Mouse (Mus musculus) MN1 (cell line): ENCODE data around the gene A530084C06Rik.

Source experiments
- DNase-seq: peaks from one replicate; pipeline ENCODE4 v3.0.0-alpha.2; 2016; ENCODE audit warnings: low spot score

The A530084C06Rik gene

GRCm38 (mm10) chr13:31558521-31559418 is at the start of gene A530084C06Rik:
A530084C06Rik (minus strand) TSS chr13:31559333.
- no peak for DNase-seq

DNA sequence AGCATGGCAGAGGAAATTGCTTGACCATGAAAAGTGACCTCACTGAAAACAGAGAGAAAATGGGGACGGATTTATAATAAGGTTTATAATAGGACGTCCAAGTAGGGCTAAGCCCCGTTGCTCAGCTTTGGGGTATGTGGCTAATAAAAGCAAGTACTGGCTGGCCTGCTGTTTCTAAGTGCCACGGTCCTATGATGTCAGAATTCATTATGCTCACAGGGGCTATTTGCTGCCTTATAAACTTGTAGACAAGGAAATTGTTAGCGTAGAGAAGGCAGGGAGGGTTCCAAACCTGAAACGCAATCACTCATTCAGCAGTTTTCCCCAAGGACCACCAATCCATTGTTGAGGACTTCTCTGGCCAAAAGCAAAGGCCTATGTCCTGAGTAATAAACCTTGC is 44.8 kb upstream of the A530084C06Rik start:
- DNase-seq = no peak

GRCm38 (mm10) chr13:31599576-31599975 is 40.4 kb upstream of the A530084C06Rik start:
- DNase-seq = no peak

GRCm38 (mm10) chr13:31587341-31587740 is 28.2 kb upstream of the A530084C06Rik start:
- no peak for DNase-seq

DNA sequence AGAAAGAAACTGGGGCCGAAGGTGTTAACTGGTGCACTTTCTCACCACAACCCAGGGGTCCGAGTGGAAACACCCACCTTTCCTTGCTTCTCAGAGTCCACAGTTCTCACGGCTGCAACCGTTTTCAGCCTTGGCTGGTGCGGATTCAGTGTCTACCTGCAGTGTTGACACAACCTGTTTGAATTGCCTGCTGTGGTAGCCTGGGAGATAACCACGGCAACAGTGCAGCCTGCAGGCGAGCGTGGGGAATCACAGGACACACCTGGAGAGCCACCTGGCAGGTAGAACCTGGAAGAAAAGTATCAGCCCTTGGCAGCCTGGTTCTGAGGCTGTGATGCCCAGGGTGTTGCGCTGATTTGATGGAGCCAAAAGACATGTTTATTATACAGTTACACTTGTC is 20.7 kb upstream of the A530084C06Rik start:
- DNase-seq = no peak

- DNase-seq = no peak
Measured at GRCm38 (mm10) chr13:31578389-31578788, 19.3 kb upstream of the A530084C06Rik start.

DNA sequence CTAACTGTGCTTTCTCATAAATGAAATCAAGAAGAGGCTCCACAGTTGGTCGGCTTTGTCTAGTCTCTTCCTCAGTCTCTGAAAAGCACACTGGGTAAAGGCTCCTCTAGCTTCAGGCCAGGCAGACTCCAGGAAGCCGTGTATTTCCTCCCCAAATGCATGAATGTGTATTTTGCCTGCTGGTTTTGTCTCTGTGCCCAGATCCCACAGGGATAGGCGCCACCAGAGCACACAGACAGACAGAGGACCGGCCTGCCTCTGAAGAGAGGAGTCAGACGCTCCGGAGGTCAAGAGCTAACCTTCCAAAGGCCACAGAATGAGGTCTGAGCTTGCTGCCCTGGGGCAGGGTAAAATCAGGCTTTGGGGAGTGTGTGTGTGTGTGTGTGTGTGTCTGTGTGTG is 18.4 kb upstream of the A530084C06Rik start:
- no peak for DNase-seq

DNA sequence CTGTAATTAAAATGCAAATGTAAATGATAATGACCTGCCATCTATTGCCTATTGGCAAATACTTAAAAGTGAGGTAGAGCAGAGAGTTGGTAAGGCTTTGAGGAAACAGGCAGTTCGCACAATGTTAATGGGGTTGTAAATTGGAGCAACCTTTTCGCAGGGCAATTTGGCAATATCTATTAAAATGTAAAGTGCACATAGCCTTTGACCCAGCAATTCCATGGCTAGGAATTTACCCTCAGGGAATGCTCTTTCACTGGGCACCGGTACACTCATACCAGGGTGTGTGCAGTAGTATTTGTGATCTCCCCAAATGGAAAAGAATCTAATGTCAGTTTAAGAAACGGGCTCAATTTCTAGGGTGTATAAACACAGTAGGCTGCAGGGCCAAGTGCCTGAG is 17.6 kb upstream of the A530084C06Rik start:
- no peak for DNase-seq

GRCm38 (mm10) chr13:31574627-31575026 is 15.5 kb upstream of the A530084C06Rik start:
- DNase-seq = no peak

GRCm38 (mm10) chr13:31572806-31573508 is 13.8 kb upstream of the A530084C06Rik start:
- DNase-seq = no peak

GRCm38 (mm10) chr13:31567617-31568294 is 8.6 kb upstream of the A530084C06Rik start:
- DNase-seq = no peak

- DNase-seq = no peak
Measured at GRCm38 (mm10) chr13:31567099-31567498, 8.0 kb upstream of the A530084C06Rik start.

DNA sequence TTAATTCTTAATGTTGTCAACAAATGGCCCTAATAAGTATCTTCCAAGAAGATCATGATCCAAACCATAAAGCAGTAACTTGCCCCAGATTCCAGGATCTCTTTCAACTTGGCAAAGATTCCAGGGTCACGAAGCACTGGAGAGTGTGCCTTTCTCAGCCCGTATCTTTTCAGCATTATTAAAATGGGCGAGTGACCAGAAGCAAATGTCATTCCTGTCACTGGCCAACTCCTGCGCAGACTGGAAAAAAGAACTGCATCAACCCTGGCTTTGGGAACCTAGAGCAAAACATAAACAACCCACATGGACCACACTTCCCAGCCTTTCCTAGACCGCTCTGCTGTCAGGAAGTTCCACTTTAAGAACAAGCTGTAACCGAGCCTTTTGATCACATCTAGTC is 5.3 kb upstream of the A530084C06Rik start:
- no peak for DNase-seq

GRCm38 (mm10) chr13:31559419-31560144 is 449 bp upstream of the A530084C06Rik start:
- no peak for DNase-seq

DNA sequence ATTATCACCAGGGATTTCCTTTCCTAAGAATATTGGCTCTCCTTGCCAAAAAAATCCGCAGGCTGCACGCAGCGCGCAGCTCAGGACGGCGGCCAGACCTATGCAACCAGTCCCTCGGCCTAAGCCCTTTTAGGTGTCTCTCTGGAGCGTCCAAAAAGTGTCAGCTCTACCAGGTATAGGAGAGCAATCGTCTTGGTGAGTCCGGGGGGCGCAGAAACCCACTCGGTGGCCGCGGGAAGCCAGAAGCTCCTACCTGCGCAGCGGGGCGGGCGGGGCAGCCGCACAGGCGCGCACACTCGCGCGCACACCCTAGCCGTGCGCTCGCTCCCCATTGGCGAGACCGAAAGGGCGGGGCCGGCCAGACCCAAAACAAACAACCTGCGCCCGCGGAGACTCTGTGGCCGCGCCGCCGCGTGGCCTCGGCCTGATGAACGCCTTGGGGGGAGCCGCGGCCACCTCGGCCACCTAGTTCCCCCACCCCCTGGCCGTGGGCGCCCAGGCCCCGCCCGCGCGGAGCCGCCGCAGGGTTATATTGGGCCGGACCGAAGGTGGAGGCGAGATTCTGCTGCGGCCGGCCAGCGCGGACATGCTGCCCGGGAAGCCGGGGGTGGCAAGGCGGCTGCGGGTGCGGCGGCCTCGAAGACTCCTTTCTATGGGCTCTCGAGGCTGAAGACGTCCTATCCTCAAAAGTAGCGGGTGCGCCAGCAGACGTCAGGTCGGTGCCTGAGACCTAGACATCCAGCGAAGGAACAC is 1.2 kb downstream of the A530084C06Rik start:
- no peak for DNase-seq

DNA sequence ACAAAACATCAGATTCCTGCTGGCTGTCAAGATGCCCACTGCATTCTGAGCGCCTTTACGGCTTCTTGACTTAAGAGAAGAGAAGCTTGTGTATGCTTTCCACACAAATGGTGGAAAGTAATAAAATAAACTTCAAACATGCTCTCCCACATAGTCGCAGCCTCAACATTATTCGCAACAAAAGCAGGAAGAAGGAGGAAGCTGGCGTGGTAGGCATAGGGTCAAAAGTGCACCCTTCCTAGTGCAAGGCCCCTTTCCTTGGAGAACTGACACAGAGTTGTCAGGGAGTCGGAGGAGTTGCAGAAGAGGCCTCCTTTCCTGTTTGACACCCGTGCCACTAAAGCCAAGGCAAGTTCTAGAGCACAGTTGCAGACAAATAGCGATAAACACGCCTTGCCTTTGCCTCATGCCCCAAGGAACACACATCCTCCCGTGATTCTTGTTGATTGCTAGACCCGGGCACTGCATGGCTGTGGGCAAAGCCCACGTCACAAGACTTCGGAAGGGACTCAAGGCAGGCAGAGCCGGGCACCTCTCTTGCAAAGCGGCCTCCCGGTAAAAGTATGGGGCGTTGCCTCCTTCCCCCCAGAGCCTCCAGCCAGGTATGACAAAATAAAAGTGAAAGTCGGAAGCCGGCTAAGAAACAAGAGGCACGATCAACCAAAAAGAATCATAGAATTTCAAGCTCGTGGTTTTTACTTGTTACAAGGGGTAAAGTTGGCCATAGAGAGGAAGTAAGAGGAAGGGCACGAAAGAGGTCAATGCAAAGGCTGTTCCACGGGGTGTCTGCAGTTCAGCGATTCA is 2.0 kb downstream of the A530084C06Rik start:
- DNase-seq = no peak

DNA sequence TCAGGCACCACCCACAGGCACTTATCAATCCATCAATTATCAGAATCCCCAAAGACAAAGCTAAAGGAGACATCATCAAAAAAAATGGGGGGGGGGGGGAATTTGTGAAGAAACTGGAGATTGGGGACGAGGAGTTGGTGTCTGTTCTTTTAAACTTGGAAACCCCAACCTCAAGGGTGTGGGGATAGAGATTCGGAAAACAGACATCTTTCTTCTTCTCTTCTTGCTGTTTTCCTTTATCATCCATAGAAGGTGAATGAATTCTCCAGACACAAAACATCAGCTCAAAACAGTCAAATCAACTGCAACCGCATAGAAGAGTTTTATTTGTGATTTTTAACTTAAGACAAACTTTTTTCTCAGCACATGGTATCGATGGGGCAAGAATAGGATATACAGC is 3.3 kb downstream of the A530084C06Rik start, which contains the start of gene Foxq1:
TSS of gene Foxq1 (plus strand) at position 301 of the 400 bp plus-strand sequence.
- DNase-seq = no peak

GRCm38 (mm10) chr13:31547610-31548009 is 11.5 kb downstream of the A530084C06Rik start:
- DNase-seq = no peak

DNA sequence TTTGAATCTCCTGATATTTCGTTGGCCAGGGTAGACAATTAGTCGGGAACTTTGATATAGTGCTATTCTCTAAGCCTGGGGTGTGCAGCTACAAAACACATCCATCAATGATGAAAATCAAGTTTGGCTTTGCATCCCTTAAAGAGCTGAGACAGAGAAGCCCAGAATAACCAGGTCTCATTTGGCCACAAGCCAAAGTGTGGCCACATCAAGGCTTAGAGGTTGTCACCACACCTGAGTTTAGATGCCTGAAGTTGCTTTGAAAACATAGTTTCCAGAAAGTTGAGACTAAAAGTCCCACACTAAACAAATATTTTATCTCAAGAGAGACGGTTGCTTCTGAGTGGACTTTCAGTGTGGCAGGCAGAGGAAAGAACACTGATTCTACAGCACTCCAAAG is 11.9 kb downstream of the A530084C06Rik start:
- no peak for DNase-seq

- DNase-seq = no peak
Measured at GRCm38 (mm10) chr13:31546784-31547183, 12.3 kb downstream of the A530084C06Rik start.
